ENCODE assay signal across 9 mouse cellular contexts in the genomic region with DNA sequence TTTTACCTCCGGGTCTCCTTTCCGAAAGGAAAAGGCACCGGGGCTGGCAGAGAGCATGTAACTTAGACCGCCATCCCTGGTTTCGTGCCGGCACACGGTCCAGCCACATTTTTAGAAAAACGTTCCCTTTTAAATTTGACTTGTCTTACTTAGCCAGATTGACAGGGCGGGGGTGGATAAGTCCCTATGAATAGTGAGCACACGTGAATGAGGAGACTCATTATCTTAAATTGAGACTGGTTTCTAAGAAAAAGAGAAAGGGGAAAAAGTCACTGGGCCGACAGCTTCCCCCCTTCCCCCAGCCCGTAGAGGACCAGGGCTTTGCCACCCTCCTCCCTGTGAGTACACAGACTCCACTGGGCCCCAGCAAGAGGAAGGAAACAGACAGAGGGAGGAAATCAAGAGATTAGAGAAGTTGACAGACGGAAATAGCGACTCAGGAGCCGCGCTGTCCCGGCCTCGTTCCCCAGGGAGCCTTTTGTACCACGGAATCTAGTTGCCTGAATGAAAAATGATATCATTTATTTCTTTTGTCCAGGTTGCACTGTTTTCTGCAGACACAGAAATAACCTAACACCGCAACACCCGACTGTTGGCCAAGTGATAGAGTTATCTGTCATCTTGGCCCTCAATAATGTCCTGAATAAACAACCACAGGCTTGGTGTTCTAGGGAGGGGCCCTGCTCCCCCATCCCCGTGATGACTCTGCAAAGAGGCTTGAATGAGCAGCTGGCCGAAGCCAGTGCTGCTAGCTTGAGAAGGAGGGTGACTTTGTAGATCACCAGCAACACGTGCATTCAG. TPM values are rescaled to one million over a fixed set of nuclear protein-coding genes. Genes with fewer than 3 reads are reported as not detected.
A peak's percentile ranks its signal among the peaks of the same experiment; 100 is the strongest.
DNase-seq lines count a peak whose midpoint lies in the region; ATAC-seq and TF ChIP-seq lines count a peak whose summit lies in the region.
"Had no signal": no experiment of that assay in that cellular context is flagged by ENCODE, and none has a peak within 500 bp of the region (broad histone marks: within the 10 kb centered on the region; RNA-seq: fewer than 3 reads in every experiment).

No protein-coding gene starts in this region.

- ATAC-seq in granulocyte monocyte progenitor cell, adult 5-6 weeks (replicated peaks; ENCODE audit: poor library complexity, severe bottlenecking): peak; percentile 90
- ATAC-seq in intestine, embryonic 15.5 days: no peak
- ATAC-seq in liver, postnatal 0 days: peak; percentile 67

- 23% methylated on average over 24 of the region's 24 CpGs for WGBS in intestine, embryonic 15.5 days
- 10% methylated on average over 24 of the region's 24 CpGs for WGBS in liver, postnatal 0 days (ENCODE audit: insufficient replicate concordance)

- TF ChIP-seq CTCF in liver, postnatal 0 days (IDR thresholded peaks at IDR 0.05; ENCODE audit: low read depth): no peak

- peak; percentile 25 for DNase-seq in gastrocnemius, postnatal 10 days
- no peak for DNase-seq in gastrocnemius, adult 8-10 months (ENCODE audit: low spot score in 2 of 2)
- peak; percentile 43 for DNase-seq in liver, postnatal 0 days
- DNase-seq in splenic B cell, adult 2 months (ENCODE audit: low read depth, low spot score): peak; percentile 73
- DNase-seq in gastrocnemius, postnatal 4 days (ENCODE audit: low spot score in 2 of 2): no peak
- DNase-seq in ovary, adult 18-20 months (ENCODE audit: low spot score): no peak

- H3K9ac ChIP-seq in intestine, embryonic 15.5 days: no peak overlapping the region
- no peak overlapping the region for H3K9ac ChIP-seq in liver, postnatal 0 days (replicated peaks)

- peaks cover 8% of the 10 kb centered on the region; the same call in 1 of the 2 replicates for H3K27me3 ChIP-seq in intestine, embryonic 15.5 days (replicated peaks)
- peaks cover 6% of the 10 kb centered on the region; the same call in 1 of the 2 replicates for H3K27me3 ChIP-seq in liver, postnatal 0 days (ENCODE audit: insufficient read depth, low read length)
- H3K27me3 ChIP-seq in splenic B cell, adult 2 months (ENCODE audit: control insufficient read depth, insufficient read depth, low read length, poor library complexity, severe bottlenecking): no peaks in the 10 kb centered on the region

- peak; percentile 32; the same call in 1 of the 2 replicates for TF ChIP-seq EP300 in liver, postnatal 0 days (IDR thresholded peaks at IDR 0.05; ENCODE audit: low read depth)

- no peaks in the 10 kb centered on the region for H3K36me3 ChIP-seq in intestine, embryonic 15.5 days
- no peaks in the 10 kb centered on the region for H3K36me3 ChIP-seq in liver, postnatal 0 days (replicated peaks; ENCODE audit: insufficient read depth, low read length)
- no peaks in the 10 kb centered on the region for H3K36me3 ChIP-seq in splenic B cell, adult 2 months (ENCODE audit: control insufficient read depth, insufficient read depth, low read length, poor library complexity, severe bottlenecking)

- no peaks in the 10 kb centered on the region for H3K9me3 ChIP-seq in intestine, embryonic 15.5 days
- no peaks in the 10 kb centered on the region for H3K9me3 ChIP-seq in liver, postnatal 0 days (ENCODE audit: low read length)

- peak overlapping the region; percentile 35 for H3K4me2 ChIP-seq in intestine, embryonic 15.5 days (replicated peaks)
- H3K4me2 ChIP-seq in liver, postnatal 0 days (ENCODE audit: low read depth, low read length): peak overlapping the region; percentile 45

- peaks cover 9% of the 10 kb centered on the region for H3K4me1 ChIP-seq in intestine, embryonic 15.5 days (replicated peaks)
- peaks cover 14% of the 10 kb centered on the region for H3K4me1 ChIP-seq in liver, postnatal 0 days (ENCODE audit: insufficient read depth)

- no peak overlapping the region for H3K27ac ChIP-seq in intestine, embryonic 15.5 days
- 0 out of 2 replicates have a peak overlapping the region, but pooled peaks have one; percentile 22 for H3K27ac ChIP-seq in liver, postnatal 0 days (ENCODE audit: low read depth)

- H3K4me3 ChIP-seq in intestine, embryonic 15.5 days (replicated peaks): no peak overlapping the region
- H3K4me3 ChIP-seq in liver, postnatal 0 days (ENCODE audit: low read depth, low read length): no peak overlapping the region

RNA-seq across cellular contexts. Expression of a gene that starts 14.1 kb away (rescaled TPM):
- under 1 TPM in 1 of 2 experiments, not detected in 1; 0.41 TPM for total RNA-seq in gastrocnemius, postnatal 10 days (2021)
- not detected for total RNA-seq in gastrocnemius, adult 8-10 months (2022)
- not detected in 2 replicates for total RNA-seq in granulocyte monocyte progenitor cell, adult 5-6 weeks (2014; fragmentation: Nextera tagmentation)
- total RNA-seq in granulocyte monocyte progenitor cell, adult 5-6 weeks (2017): not detected in 2 replicates
- polyA plus RNA-seq in intestine, embryonic 15.5 days (2015; fragmentation: Nextera tagmentation; extraction: Ambion mirVana): 0.13 TPM in 2 replicates
- not detected in 2 replicates for polyA plus RNA-seq in liver, postnatal 0 days (2015; fragmentation: Nextera tagmentation; extraction: Ambion mirVana)
- under 1 TPM in 1 of 2 experiments, not detected in 1; 0.16 TPM for total RNA-seq in gastrocnemius, postnatal 4 days (2021)
- polyA plus RNA-seq: neural tube, embryonic 14.5 days had no signal

RNA-seq across cellular contexts. Expression of a gene that starts 31.3 kb away (rescaled TPM):
- total RNA-seq in gastrocnemius, postnatal 10 days (2021): not detected
- total RNA-seq in gastrocnemius, adult 8-10 months (2022): not detected
- not detected in 2 replicates for total RNA-seq in granulocyte monocyte progenitor cell, adult 5-6 weeks (2014; fragmentation: Nextera tagmentation)
- total RNA-seq in granulocyte monocyte progenitor cell, adult 5-6 weeks (2017): not detected in 2 replicates
- polyA plus RNA-seq in intestine, embryonic 15.5 days (2015; fragmentation: Nextera tagmentation; extraction: Ambion mirVana): not detected in 2 replicates
- polyA plus RNA-seq in liver, postnatal 0 days (2015; fragmentation: Nextera tagmentation; extraction: Ambion mirVana): 0.19 TPM in 1 of 2 replicates, not detected in the other
- not detected for total RNA-seq in gastrocnemius, postnatal 4 days (2021)
- polyA plus RNA-seq: neural tube, embryonic 14.5 days had no signal

RNA-seq across cellular contexts. Expression of a gene that starts 34.1 kb away (rescaled TPM):
- 100 to 1,000 TPM; 122 to 136 TPM for total RNA-seq in gastrocnemius, postnatal 10 days (2021)
- total RNA-seq in gastrocnemius, adult 8-10 months (2022): 100 to 1,000 TPM; 134 to 209 (median 172) TPM
- 3.9 and 4.3 TPM in 2 replicates for total RNA-seq in granulocyte monocyte progenitor cell, adult 5-6 weeks (2014; fragmentation: Nextera tagmentation)
- 0.95 and 1.1 TPM in 2 replicates for total RNA-seq in granulocyte monocyte progenitor cell, adult 5-6 weeks (2017)
- 25.6 and 26.5 TPM in 2 replicates for polyA plus RNA-seq in intestine, embryonic 15.5 days (2015; fragmentation: Nextera tagmentation; extraction: Ambion mirVana)
- polyA plus RNA-seq in liver, postnatal 0 days (2015; fragmentation: Nextera tagmentation; extraction: Ambion mirVana): 18.4 and 22.7 TPM in 2 replicates
- total RNA-seq in gastrocnemius, postnatal 4 days (2021): 100 to 1,000 TPM; 140 to 145 TPM

RNA-seq across cellular contexts. Expression of a gene that starts 58.6 kb away (rescaled TPM):
- total RNA-seq in gastrocnemius, postnatal 10 days (2021): 10 to 100 TPM; 11.7 to 12.3 TPM
- total RNA-seq in gastrocnemius, adult 8-10 months (2022): 1 to 10 TPM; 1.1 to 2.4 (median 1.8) TPM
- not detected in 2 replicates for total RNA-seq in granulocyte monocyte progenitor cell, adult 5-6 weeks (2014; fragmentation: Nextera tagmentation)
- not detected in 2 replicates for total RNA-seq in granulocyte monocyte progenitor cell, adult 5-6 weeks (2017)
- polyA plus RNA-seq in intestine, embryonic 15.5 days (2015; fragmentation: Nextera tagmentation; extraction: Ambion mirVana): 4.4 and 4.5 TPM in 2 replicates
- 0.05 and 0.11 TPM in 2 replicates for polyA plus RNA-seq in liver, postnatal 0 days (2015; fragmentation: Nextera tagmentation; extraction: Ambion mirVana)
- total RNA-seq in gastrocnemius, postnatal 4 days (2021): 10 to 100 TPM; 17.7 to 20.4 TPM

Comparison
In these comparisons a context has a peak if more than half of its experiments do, and no peak if none do; other contexts are left out.
1. DNase-seq: peak in gastrocnemius, postnatal 10 days (single experiment), liver, postnatal 0 days (single experiment) and splenic B cell, adult 2 months (single experiment); none in gastrocnemius, adult 8-10 months (0 of 2), gastrocnemius, postnatal 4 days (0 of 2) and ovary, adult 18-20 months (single experiment).
2. RNA of a gene that starts 34.1 kb away (total RNA-seq): 134 to 209 TPM in gastrocnemius, adult 8-10 months, 140 to 145 TPM in gastrocnemius, postnatal 4 days and 122 to 136 TPM in gastrocnemius, postnatal 10 days; 0.95 to 4.3 TPM in granulocyte monocyte progenitor cell, adult 5-6 weeks; every median in the first group is over 10 times any median in the second.